Mouse (Mus musculus) left cerebral cortex, postnatal 10 days (tissue): Measurements from ENCODE around the gene Syce1l. TPM values are rescaled to one million over a fixed set of nuclear protein-coding genes. Genes with fewer than 3 reads are reported as not detected.

ENCODE experiments used
- DNase-seq, 2 experiments: peaks; one replicate each; pipeline ENCODE4 v3.0.0; 2021 to 2022; ENCODE audit warnings: low spot score in 2 of 2, mixed read lengths in 1 of 2; ENCODE audit errors: extremely low spot score in 1 of 2
- intact Hi-C: fragments of 180-260 bp; cut with DNase I; formaldehyde crosslinking; loops from one replicate; pipeline ENCODE4 v1.15.1; 2025
- total RNA-seq, 2 experiments: library from RNA; stranded (reverse); gene quantifications; 2 replicates each; pipeline ENCODE4 v1.2.3; 2021

Syce1l gene
- under 1 TPM in 1 of 2 experiments, not detected in 1; 0.75 TPM for total RNA-seq

DNA sequence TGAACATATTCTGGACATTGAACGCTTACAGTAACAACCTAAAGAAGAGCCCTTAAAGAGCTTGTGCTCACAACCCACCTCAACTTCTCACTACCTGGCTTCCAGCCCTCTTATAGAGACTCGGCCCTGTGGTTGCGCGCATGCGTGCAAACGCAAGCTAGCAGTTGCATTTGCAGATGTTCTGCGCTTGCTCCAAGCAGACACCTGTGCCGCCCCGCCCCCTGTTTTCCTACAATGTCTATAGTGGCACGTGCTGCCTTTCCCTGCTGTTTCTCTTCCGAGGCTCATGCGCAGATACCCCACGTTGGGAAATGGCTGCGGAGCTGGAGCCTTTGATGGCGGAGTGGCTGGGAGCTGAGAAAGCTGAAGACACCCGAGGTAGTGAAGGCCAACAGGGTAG lies at the start of gene Syce1l:
Syce1l (plus strand) TSS at position 288 of the 400 bp plus-strand sequence.
- intact Hi-C loops: no loop called here
- peak in 1 of 2 experiments; percentile 24 for DNase-seq

- intact Hi-C loops: no loop called here
- DNase-seq: no peak
Observed at GRCm38 (mm10) chr8:113598401-113598800, 44.6 kb upstream of the Syce1l start.

DNA sequence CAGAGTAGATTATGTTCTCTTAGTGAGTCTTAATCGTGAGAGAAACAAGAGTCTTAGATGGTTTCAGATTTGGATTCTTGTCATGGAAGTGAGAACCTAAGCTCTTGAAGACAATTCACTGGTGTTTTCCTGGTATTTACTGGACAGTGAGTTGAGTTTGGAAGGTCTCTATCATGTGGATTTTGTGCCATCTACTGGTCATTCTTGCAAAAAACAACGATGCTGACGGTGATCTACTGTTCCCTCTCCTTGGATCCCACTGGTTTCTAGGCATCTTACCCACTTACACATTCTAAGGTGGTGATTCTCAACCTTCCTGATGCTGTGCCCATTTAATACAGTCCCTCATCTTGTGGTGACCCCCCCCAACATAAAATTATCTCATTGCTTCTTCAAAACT lies 10.4 kb upstream of the Syce1l start:
- DNase-seq: peak in 1 of 2 experiments; percentile 69
- intact Hi-C loops: loop anchor here (2.0 to 5.0 kb wide), 2 partner anchors 1570 to 1586 kb away; no protein-coding TSS in a partner anchor

GRCm38 (mm10) chr8:113634161-113634560 lies 8.9 kb upstream of the Syce1l start:
- DNase-seq: no peak
- intact Hi-C loops: loop anchor here (5.0 kb wide), 1 partner anchor 1572 kb away; no protein-coding TSS in a partner anchor

DNA sequence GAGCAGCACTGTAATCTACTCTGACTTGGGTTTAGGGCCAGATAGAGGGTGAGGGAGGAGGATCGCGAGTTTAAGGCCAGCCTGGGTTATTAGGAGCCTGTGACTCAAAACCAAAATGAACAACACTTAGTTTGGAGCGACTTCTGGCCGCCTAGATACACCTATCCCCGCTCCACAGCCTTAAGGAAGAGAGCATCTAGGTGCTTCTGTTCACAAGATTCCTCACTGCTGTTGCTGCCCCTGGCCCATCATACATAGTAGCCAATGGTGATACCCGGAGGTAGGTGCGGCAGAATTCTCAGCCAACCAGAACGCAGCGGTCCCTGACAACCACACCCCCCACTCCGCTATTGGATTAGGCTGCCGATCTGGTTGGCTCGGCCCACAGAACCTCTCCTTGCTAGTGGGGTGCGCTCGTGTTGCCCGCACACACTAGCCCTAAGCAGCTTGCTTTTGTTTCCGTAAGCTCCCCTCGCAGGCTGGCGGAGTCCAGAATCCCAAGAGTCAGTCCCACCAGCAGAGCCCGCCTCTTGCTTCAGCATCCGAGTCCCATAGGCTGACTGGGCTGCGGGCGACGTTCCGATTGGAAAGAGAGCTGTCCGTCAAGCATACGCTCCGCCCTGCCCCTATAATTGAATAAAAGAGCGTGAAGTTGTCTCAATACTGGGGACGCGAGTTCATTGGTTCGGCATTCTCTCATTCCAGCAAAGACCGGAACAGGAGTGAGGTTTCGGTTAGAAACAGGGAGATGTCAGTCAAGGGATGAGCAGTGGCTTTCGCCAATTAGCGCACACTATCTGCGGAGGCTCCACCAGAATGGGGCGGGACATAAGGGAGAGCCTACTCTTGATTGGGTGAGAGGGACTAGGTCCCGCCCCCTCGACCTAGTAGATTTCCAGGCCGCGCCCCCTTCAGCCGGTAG lies 8.1 kb upstream of the Syce1l start, which contains the start of gene Mon1b:
Mon1b (plus strand) TSS at position 918 of the 922 bp plus-strand sequence.
- DNase-seq: peak; percentile 96 to 98
- intact Hi-C loops: loop anchor here (5.0 kb wide), 1 partner anchor 1573 kb away; no protein-coding TSS in a partner anchor

- peak in 1 of 2 experiments; percentile 93 for DNase-seq
- intact Hi-C loops: no loop called here
Observed at GRCm38 (mm10) chr8:113635592-113636279, 7.3 kb upstream of the Syce1l start.

DNA sequence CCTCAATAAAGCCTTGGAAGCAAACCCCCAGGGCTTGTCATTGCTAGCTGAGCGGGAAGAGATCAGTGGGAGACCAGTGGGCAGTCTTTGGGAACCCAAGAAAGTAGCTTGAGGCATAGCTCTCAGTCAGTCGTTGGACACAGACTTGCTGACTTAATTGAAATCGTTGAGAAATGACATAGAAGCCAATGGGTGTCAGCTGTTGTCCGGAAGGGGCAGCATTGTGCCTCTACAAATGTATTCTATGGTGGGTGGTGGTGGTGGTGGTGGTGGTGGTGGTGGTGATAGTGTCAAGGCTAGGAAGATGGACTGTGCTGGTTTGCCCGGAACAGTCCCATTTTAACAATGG lies 6.8 kb upstream of the Syce1l start:
- intact Hi-C loops: no loop called here
- DNase-seq: no peak

GRCm38 (mm10) chr8:113640357-113640756 lies 2.7 kb upstream of the Syce1l start:
- intact Hi-C loops: no loop called here

DNA sequence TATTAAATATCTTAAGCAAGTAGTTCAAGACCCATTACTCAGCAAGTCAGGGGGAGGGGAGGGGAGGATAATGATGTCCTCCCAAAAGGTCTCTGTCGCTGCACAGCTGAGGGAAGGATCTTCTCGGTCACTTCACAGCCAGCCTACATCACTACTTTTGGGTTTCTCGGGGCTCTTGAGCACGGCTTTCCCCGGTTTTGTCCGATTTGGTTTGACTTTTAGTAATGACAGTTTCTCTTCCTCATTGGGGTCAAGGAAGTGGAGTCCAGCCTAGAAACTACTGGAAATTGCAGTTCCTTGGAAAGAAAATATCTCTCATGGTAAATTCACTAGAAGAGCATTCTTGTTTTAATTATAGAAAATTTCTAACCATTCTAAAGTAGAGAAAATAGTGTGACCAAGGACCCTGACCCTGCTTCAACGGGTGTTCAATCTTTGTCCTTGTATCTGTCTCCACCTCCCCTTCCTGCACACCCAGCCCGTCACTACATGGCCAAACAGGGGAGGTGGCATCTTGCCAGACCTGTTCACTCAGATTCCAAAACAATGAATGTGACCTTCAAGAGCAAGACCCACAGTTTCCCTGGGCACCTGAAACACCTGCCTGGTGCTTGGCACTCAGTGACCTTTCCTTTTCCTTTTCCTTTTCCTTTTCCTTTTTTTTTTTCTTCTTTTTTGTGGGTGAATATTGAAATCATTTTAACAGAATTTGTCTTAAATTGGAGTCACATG lies 632 bp downstream of the Syce1l start:
- peak in 1 of 2 experiments; percentile 25 for DNase-seq
- intact Hi-C loops: no loop called here

More at GRCm38 (mm10) chr8:113640357-113640756, 2.7 kb upstream of the Syce1l start:
- no peak for DNase-seq

- intact Hi-C loops: no loop called here
- peak in 1 of 2 experiments; percentile 13 for DNase-seq
Observed at GRCm38 (mm10) chr8:113645220-113645619, 2.2 kb downstream of the Syce1l start.

- intact Hi-C loops: no loop called here
- peak in 1 of 2 experiments; percentile 8 for DNase-seq
Observed at GRCm38 (mm10) chr8:113652450-113652849, 9.4 kb downstream of the Syce1l start.

DNA sequence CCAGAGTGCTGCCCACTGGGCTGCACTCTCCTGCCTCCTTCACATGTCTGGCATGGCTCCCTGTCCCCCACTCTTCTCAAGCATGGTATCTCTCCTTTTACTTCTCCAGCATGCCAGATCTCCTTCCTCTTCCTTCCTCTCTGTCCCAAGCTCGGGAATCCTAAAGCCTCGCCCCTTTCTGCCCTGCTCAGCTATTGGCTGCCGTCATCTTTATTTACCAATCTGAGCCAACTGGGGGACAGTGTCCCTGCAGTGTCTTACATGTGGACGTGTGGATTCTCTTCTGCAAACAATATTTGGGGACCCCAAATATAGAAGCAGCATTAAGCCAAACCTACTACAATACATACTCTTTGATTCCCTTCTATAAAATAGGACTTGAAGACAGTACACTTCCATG lies 10.1 kb downstream of the Syce1l start:
- peak in 1 of 2 experiments; percentile 5 for DNase-seq
- intact Hi-C loops: no loop called here

DNA sequence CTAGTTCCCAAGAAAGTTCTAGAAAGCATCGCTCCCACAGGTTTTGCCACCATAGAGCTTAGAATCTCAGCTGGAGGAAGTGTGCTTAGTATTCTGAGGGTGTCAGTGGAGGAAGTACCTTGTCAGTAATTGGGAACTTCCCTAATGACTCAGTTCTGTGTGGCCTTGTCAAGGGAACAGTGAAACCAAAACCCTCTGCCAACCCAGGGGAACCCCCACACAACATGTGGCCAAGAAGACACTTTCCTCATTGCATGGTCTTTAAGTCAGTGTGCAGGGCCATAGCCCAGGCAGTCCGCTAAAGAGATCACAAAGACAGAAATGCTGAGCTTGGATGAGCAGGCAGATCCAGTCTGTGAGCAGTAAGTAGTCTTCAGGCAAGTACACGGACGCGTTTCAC lies 13.1 kb downstream of the Syce1l start:
- intact Hi-C loops: no loop called here
- no peak for DNase-seq

GRCm38 (mm10) chr8:113656681-113657298 lies 13.8 kb downstream of the Syce1l start:
- no peak for DNase-seq
- intact Hi-C loops: no loop called here

- intact Hi-C loops: loop anchor here (5.0 kb wide), 2 partner anchors 187 to 407 kb away; partner anchors contain the start of gene Adamts18
- no peak for DNase-seq
Observed at GRCm38 (mm10) chr8:113660128-113660527, 17.1 kb downstream of the Syce1l start.

DNA sequence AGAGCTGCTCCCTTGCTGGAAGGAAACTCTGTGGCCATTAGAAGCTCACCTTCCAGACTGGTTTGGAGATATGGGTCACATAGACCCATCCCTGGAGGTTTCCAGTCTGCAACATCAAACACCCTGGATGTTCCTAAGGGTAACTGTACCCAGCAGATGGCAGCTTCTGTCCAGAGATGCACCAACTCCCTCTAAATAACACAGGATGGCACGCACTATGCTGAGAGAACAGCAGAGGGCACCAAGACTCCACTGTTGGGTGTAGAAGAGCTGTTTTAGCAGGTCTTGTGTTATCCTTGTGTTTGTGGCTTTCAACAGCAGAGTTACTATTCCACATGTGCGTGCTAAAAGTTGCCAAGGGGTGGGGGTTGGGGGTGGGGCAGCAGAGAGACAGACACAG lies 21.5 kb downstream of the Syce1l start:
- peak; percentile 87 for DNase-seq
- intact Hi-C loops: loop anchor here (1.0 to 5.0 kb wide), 5 partner anchors 183 to 774 kb away; partner anchors contain the start of genes Adamts18 and Wwox

DNA sequence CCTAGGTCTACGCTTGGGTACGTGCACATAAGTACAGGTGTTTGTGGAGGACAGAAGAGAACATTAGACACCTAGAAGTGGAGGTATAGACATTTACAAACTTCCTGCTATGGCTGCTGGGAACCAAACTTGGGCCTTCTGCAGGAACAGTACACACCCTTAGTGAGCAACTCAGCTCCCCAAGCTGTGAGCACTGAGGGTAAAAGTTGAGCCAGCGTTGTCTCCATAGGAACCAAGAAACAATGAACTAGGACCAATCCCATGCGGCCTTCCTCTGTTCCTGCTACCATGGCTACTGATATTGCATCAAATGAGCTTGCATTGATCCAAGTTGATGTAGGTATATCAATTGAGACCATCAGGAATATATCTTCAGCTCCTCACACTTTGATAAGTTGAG lies 22.0 kb downstream of the Syce1l start:
- intact Hi-C loops: loop anchor here (2.0 kb wide), 2 partner anchors 704 to 774 kb away; partner anchors contain the start of gene Wwox
- no peak for DNase-seq

- intact Hi-C loops: loop anchor here (2.0 kb wide), 2 partner anchors 703 to 773 kb away; partner anchors contain the start of gene Wwox
- no peak for DNase-seq
Observed at GRCm38 (mm10) chr8:113665951-113666350, 22.9 kb downstream of the Syce1l start.
